9 mouse cellular contexts compared by ENCODE assay signal in genomic region chr9:99630071-99630470, GRCm38 (mm10). TPM values are rescaled to one million over a fixed set of nuclear protein-coding genes. Genes with fewer than 3 reads are reported as not detected.
A peak's percentile ranks its signal among the peaks of the same experiment; 100 is the strongest.
DNase-seq lines count a peak whose midpoint lies in the region; ATAC-seq lines count a peak whose summit lies in the region.
"Had no signal": no experiment of that assay in that cellular context is flagged by ENCODE, and none has a peak within 500 bp of the region (broad histone marks: within the 10 kb centered on the region; RNA-seq: fewer than 3 reads in every experiment).

No protein-coding gene starts in this region.

- H3K27me3 ChIP-seq in forebrain, embryonic 14.5 days (replicated peaks; ENCODE audit: control insufficient read depth, insufficient read depth, low read length): no peaks in the 10 kb centered on the region

- peak; percentile 35 for ATAC-seq in frontal cortex, adult (ENCODE audit: low TSS enrichment)
- peak; percentile 19 for ATAC-seq in forebrain, embryonic 14.5 days

- H3K9ac ChIP-seq in forebrain, embryonic 14.5 days (ENCODE audit: low read length): peak overlapping the region; percentile 72

- peak overlapping the region; percentile 59 for H3K4me3 ChIP-seq in forebrain, embryonic 14.5 days (ENCODE audit: low read depth, low read length)

- DNase-seq in frontal cortex, postnatal 14 days (ENCODE audit: low spot score in 2 of 2): no peak
- DNase-seq in NIH3T3 (ENCODE audit: low read depth): peak; percentile 57
- DNase-seq in forebrain, embryonic 14.5 days (ENCODE audit: low spot score): no peak
- peak; percentile 69 for DNase-seq in kidney, adult 18-20 months
- DNase-seq in mesoderm, embryonic 11.5 days (ENCODE audit: low read depth, low spot score): peak; percentile 7
- DNase-seq in ovary, postnatal 14 days (ENCODE audit: low spot score): no peak
- DNase-seq in right cerebral cortex, adult 2 months (ENCODE audit: low spot score in 2 of 2): no peak

- H3K36me3 ChIP-seq in forebrain, embryonic 14.5 days (ENCODE audit: control insufficient read depth, insufficient read depth, low read length): no peaks in the 10 kb centered on the region
- H3K36me3 ChIP-seq: G1E had no signal

- peaks cover 29% of the 10 kb centered on the region for H3K4me1 ChIP-seq in forebrain, embryonic 14.5 days (ENCODE audit: control insufficient read depth, insufficient read depth, low read length)

- under 1% methylated on average over 11 of the region's 11 CpGs for WGBS in forebrain, embryonic 14.5 days

- no peaks in the 10 kb centered on the region for H3K9me3 ChIP-seq in forebrain, embryonic 14.5 days (replicated peaks; ENCODE audit: control insufficient read depth, low read length)
- H3K9me3 ChIP-seq: G1E had no signal

- H3K4me2 ChIP-seq in forebrain, embryonic 14.5 days (ENCODE audit: low read length): peak overlapping the region; percentile 63

- H3K27ac ChIP-seq in forebrain, embryonic 14.5 days (ENCODE audit: low read depth, low read length): peak overlapping the region; percentile 81; the same call in 1 of the 2 replicates

RNA-seq across cellular contexts. Expression of gene Dzip1l, which starts 0.8 kb away (rescaled TPM):
- polyA plus RNA-seq in forebrain, embryonic 14.5 days (2014; fragmentation: Nextera tagmentation; extraction: Ambion mirVana): 6.4 and 7.2 TPM in 2 replicates
- polyA plus RNA-seq: G1E had no signal

RNA-seq across cellular contexts. Expression of gene A4gnt, which starts 17.8 kb away (rescaled TPM):
- not detected in 2 replicates for polyA plus RNA-seq in forebrain, embryonic 14.5 days (2014; fragmentation: Nextera tagmentation; extraction: Ambion mirVana)
- polyA plus RNA-seq: G1E had no signal

RNA-seq across cellular contexts. Expression of gene Dbr1, which starts 54.5 kb away (rescaled TPM):
- 22.0 and 23.5 TPM in 2 replicates for polyA plus RNA-seq in forebrain, embryonic 14.5 days (2014; fragmentation: Nextera tagmentation; extraction: Ambion mirVana)

Comparison
In these comparisons a context has a peak if more than half of its experiments do, and no peak if none do; other contexts are left out.
1. DNase-seq: peak in NIH3T3 (single experiment), kidney, adult 18-20 months (single experiment) and mesoderm, embryonic 11.5 days (single experiment); none in frontal cortex, postnatal 14 days (0 of 2), forebrain, embryonic 14.5 days (single experiment), ovary, postnatal 14 days (single experiment) and right cerebral cortex, adult 2 months (0 of 2).